Mouse (Mus musculus): ENCODE measurements at regions not wholly inside any gene's neighbourhood (a gene's known extent, or its start where the extent isn't known, plus 50 kb on each side); places are given as distances from the start of the nearest gene placed in this dataset.
A peak's percentile ranks its signal among the peaks of the same experiment; 100 is the strongest.

DNA sequence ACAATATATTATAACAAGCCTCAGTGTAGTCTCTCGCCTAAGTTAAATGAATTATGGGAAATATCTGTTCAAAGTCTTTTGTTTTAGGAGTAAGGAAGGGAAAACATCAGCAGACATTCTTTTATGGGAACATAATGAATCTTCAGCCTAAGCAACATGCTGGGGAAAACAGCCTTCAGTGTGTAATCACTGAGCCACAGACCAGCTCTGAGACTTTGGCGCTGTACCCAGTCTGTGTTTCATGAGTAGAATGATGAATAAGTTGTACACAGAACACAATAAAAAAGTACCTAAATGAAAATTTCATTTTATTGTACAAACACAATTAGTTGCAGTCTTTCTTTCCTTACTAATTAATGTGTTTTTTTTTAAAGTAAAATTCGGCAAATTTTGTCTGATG lies 1774.8 kb upstream of the Pcdh20 start:
- WGBS = 85% methylated on average over 3 of the region's 3 CpGs
- ATAC-seq (ENCODE audit: low read depth) (no peak), DNase-seq (ENCODE audit: low spot score) (no peak)
- Histone ChIP-seq H3K36me3 (ENCODE audit: control insufficient read depth, insufficient read depth, low read length) (no peaks in the 10 kb centered on the region), H3K9me3 (ENCODE audit: control insufficient read depth, low read length) (no peaks in the 10 kb centered on the region), H3K27me3 (replicated peaks; ENCODE audit: control insufficient read depth, insufficient read depth, low read length) (no peaks in the 10 kb centered on the region), H3K4me3 (ENCODE audit: low read depth, low read length) (no peak overlapping the region), H3K4me1 (ENCODE audit: control insufficient read depth, insufficient read depth, low read length) (no peaks in the 10 kb centered on the region), H3K4me2 (ENCODE audit: low read depth, low read length) (no peak overlapping the region), H3K27ac (replicated peaks; ENCODE audit: low read depth, low read length) (no peak overlapping the region), H3K9ac (ENCODE audit: low read depth, low read length) (no peak overlapping the region)

DNA sequence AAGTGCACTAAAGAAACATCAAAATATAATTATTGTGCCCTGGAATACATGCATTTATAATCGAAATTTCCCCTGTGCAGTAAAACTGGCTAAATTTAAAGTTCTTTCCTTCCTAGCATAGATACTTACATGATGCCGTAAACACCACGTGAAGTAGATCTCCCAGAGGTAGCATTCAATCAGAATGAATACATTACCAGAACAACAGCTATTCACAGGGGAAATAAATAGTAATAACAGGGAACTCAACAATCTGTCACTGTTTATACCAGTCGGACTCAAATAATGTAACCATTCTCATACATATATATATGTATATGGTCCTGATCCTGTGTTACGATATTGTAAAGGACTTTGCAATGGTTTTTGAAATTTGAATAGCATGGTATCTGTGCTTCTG lies 1761.5 kb upstream of the Pcdh20 start:
- WGBS = 77% methylated on average over 5 of the region's 5 CpGs

DNA sequence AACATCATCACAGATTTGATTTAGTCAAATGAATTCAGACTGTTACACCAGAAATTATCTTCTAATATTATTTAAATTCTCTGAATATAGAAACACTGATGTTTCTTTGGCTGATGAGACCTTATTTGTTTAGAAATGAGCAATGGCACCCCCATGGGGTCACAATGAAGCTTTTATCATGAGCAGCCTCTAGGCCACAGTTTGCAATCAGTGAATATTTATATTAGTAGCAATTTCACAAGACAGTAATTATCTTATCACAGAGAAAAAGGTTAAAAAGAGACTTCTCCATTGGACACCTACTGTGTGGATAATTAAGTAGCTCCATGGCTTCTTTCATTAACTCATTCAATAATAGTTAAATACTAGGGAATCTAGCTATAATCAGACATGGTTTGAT lies 1729.1 kb upstream of the Pcdh20 start:
- Histone ChIP-seq H3K9me3 (ENCODE audit: control insufficient read depth, low read length) (no peaks in the 10 kb centered on the region), H3K27me3 (replicated peaks; ENCODE audit: control insufficient read depth, insufficient read depth, low read length) (no peaks in the 10 kb centered on the region), H3K4me3 (ENCODE audit: low read depth, low read length) (no peak overlapping the region), H3K27ac (replicated peaks; ENCODE audit: low read depth, low read length) (no peak overlapping the region), H3K4me1 (ENCODE audit: control insufficient read depth, insufficient read depth, low read length) (no peaks in the 10 kb centered on the region), H3K4me2 (ENCODE audit: low read depth, low read length) (no peak overlapping the region), H3K36me3 (ENCODE audit: control insufficient read depth, insufficient read depth, low read length) (no peaks in the 10 kb centered on the region), H3K9ac (ENCODE audit: low read depth, low read length) (no peak overlapping the region)
- no peak for ATAC-seq (ENCODE audit: low read depth)
- no peak for DNase-seq (ENCODE audit: low spot score)

More for the DNA sequence above, 1761.5 kb upstream of the Pcdh20 start:
- Histone ChIP-seq H3K9ac (ENCODE audit: low read depth, low read length) (no peak overlapping the region), H3K27me3 (replicated peaks; ENCODE audit: control insufficient read depth, insufficient read depth, low read length) (no peaks in the 10 kb centered on the region), H3K4me3 (ENCODE audit: low read depth, low read length) (no peak overlapping the region), H3K36me3 (ENCODE audit: control insufficient read depth, insufficient read depth, low read length) (no peaks in the 10 kb centered on the region), H3K4me2 (ENCODE audit: low read depth, low read length) (no peak overlapping the region), H3K27ac (replicated peaks; ENCODE audit: low read depth, low read length) (no peak overlapping the region), H3K4me1 (ENCODE audit: control insufficient read depth, insufficient read depth, low read length) (no peaks in the 10 kb centered on the region), H3K9me3 (ENCODE audit: control insufficient read depth, low read length) (no peaks in the 10 kb centered on the region)
- ATAC-seq (ENCODE audit: low read depth) (no peak), DNase-seq (ENCODE audit: low spot score) (peak; percentile 2)

DNA sequence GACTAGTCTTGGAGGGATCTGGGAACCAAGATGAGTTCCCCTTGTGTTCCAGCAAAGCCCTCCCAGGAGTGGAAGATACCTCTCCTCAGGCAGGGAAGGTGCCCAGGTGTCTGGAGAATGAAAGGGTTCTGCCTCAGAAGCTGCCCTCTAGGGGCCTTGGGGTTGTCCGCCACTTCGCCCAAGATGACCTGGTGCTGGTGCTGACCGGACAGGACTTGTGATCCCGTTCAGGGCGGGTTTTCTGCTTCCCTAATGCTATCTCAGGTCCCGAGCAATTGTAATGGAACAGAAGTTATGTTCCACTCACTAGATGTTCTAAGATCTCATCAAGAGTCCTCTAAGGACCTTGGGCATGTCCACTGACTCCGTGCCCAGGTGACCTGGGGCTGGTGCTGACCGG lies 1726.6 kb upstream of the Pcdh20 start:
- no peaks in the 10 kb centered on the region for H3K36me3 ChIP-seq (ENCODE audit: control insufficient read depth, insufficient read depth, low read length)
- WGBS = 94% methylated on average over 8 of the region's 8 CpGs
- no peak overlapping the region for H3K4me2 ChIP-seq (ENCODE audit: low read depth, low read length)
- H3K9me3 ChIP-seq (ENCODE audit: control insufficient read depth, low read length) = no peaks in the 10 kb centered on the region
- ATAC-seq (ENCODE audit: low read depth) (no peak), DNase-seq (ENCODE audit: low spot score) (no peak)
- H3K4me3 ChIP-seq (ENCODE audit: low read depth, low read length) = no peak overlapping the region
- H3K27me3 ChIP-seq (replicated peaks; ENCODE audit: control insufficient read depth, insufficient read depth, low read length) = no peaks in the 10 kb centered on the region
- H3K9ac ChIP-seq (ENCODE audit: low read depth, low read length) = no peak overlapping the region
- H3K27ac ChIP-seq (replicated peaks; ENCODE audit: low read depth, low read length) = no peak overlapping the region
- H3K4me1 ChIP-seq (ENCODE audit: control insufficient read depth, insufficient read depth, low read length) = no peaks in the 10 kb centered on the region

DNA sequence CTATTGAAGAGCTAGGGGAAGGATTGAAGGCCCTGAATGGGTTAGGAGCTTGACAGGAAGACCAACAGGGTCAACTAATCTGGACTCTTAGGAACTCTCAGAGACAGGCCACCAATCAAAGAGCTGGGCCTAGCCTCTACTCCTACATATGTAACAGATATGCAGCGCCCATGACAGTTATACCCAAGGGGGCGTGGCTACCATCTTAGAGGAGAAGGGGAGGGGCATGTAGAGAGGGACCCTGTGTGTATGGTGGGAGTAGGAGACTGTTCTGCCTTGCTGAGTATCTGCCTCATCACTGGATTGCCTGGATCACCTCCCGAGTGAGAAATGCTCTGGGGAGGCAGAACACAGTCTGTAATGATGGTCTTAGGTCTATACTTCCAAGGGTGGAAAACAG lies 1701.5 kb upstream of the Pcdh20 start:
- no peak for ATAC-seq (ENCODE audit: low read depth)
- Histone ChIP-seq H3K27ac (replicated peaks; ENCODE audit: low read depth, low read length) (no peak overlapping the region), H3K9ac (ENCODE audit: low read depth, low read length) (no peak overlapping the region), H3K36me3 (ENCODE audit: control insufficient read depth, insufficient read depth, low read length) (no peaks in the 10 kb centered on the region), H3K9me3 (ENCODE audit: control insufficient read depth, low read length) (no peaks in the 10 kb centered on the region), H3K4me3 (ENCODE audit: low read depth, low read length) (no peak overlapping the region), H3K27me3 (replicated peaks; ENCODE audit: control insufficient read depth, insufficient read depth, low read length) (no peaks in the 10 kb centered on the region), H3K4me2 (ENCODE audit: low read depth, low read length) (no peak overlapping the region), H3K4me1 (ENCODE audit: control insufficient read depth, insufficient read depth, low read length) (no peaks in the 10 kb centered on the region)
- WGBS = 75% methylated on average over 3 of the region's 3 CpGs
- no peak for DNase-seq (ENCODE audit: low spot score)

Data from embryonic facial prominence, embryonic 14.5 days (tissue).